In genomic region chr5:38858015-38858721, GRCm38 (mm10) we compare ENCODE assay signal across 21 mouse cellular contexts. TPM values are rescaled to one million over a fixed set of nuclear protein-coding genes. Genes with fewer than 3 reads are reported as not detected.
DNase-seq lines count a peak whose midpoint lies in the region; ATAC-seq and TF ChIP-seq lines count a peak whose summit lies in the region.
"Had no signal": no experiment of that assay in that cellular context is flagged by ENCODE, and none has a peak within 500 bp of the region (broad histone marks: within the 10 kb centered on the region; RNA-seq: fewer than 3 reads in every experiment).

No protein-coding gene starts in this region.

- no peak overlapping the region for H3K4me3 ChIP-seq in heart, embryonic 11.5 days (ENCODE audit: low read depth, low read length)
- no peak overlapping the region for H3K4me3 ChIP-seq in embryonic facial prominence, embryonic 13.5 days
- H3K4me3 ChIP-seq in intestine, postnatal 0 days (ENCODE audit: low read depth, low read length), result no peak overlapping the region
- H3K4me3 ChIP-seq in neural tube, embryonic 15.5 days (replicated peaks), result no peak overlapping the region
- H3K4me3 ChIP-seq: erythroblast, embryonic 14.5 days; heart, embryonic 12.5 days; hindbrain, embryonic 13.5 days; left cerebral cortex, adult 2 months; neural tube, embryonic 13.5 days had no signal

- no peaks in the 10 kb centered on the region for H3K27me3 ChIP-seq in heart, embryonic 11.5 days (ENCODE audit: control insufficient read depth, insufficient read depth, low read length)
- H3K27me3 ChIP-seq in embryonic facial prominence, embryonic 13.5 days, result no peaks in the 10 kb centered on the region
- H3K27me3 ChIP-seq in intestine, postnatal 0 days (replicated peaks; ENCODE audit: control insufficient read depth, insufficient read depth, low read length), result no peaks in the 10 kb centered on the region
- H3K27me3 ChIP-seq in neural tube, embryonic 15.5 days (replicated peaks), result no peaks in the 10 kb centered on the region
- H3K27me3 ChIP-seq: heart, embryonic 12.5 days; hindbrain, embryonic 13.5 days; neural tube, embryonic 13.5 days had no signal

- peak; percentile 5; the same call in 1 of the 2 replicates for TF ChIP-seq CTCF in intestine, postnatal 0 days (IDR thresholded peaks at IDR 0.05; ENCODE audit: low read depth)

- H3K9me3 ChIP-seq in heart, embryonic 11.5 days (replicated peaks; ENCODE audit: control insufficient read depth, low read length), result no peaks in the 10 kb centered on the region
- H3K9me3 ChIP-seq in embryonic facial prominence, embryonic 13.5 days, result no peaks in the 10 kb centered on the region
- H3K9me3 ChIP-seq in intestine, postnatal 0 days (ENCODE audit: control insufficient read depth), result no peaks in the 10 kb centered on the region
- no peaks in the 10 kb centered on the region for H3K9me3 ChIP-seq in neural tube, embryonic 15.5 days (replicated peaks)
- H3K9me3 ChIP-seq: heart, embryonic 12.5 days; hindbrain, embryonic 13.5 days; neural tube, embryonic 13.5 days had no signal

- no peaks in the 10 kb centered on the region for H3K36me3 ChIP-seq in heart, embryonic 11.5 days (ENCODE audit: control insufficient read depth, insufficient read depth, low read length)
- no peaks in the 10 kb centered on the region for H3K36me3 ChIP-seq in embryonic facial prominence, embryonic 13.5 days
- H3K36me3 ChIP-seq in intestine, postnatal 0 days (ENCODE audit: control insufficient read depth, insufficient read depth), result no peaks in the 10 kb centered on the region
- H3K36me3 ChIP-seq in neural tube, embryonic 15.5 days, result no peaks in the 10 kb centered on the region
- H3K36me3 ChIP-seq: G1E; heart, embryonic 12.5 days; hindbrain, embryonic 13.5 days; neural tube, embryonic 13.5 days had no signal

- DNase-seq in heart, adult 9 months (ENCODE audit: low spot score in 2 of 2), result no peak
- DNase-seq in 416B (ENCODE audit: low read depth), result peak; percentile 91
- no peak for DNase-seq in cerebellum, postnatal 36 days
- DNase-seq in urinary bladder, postnatal 36 days (ENCODE audit: low spot score in 2 of 2), result no peak
- DNase-seq: cerebellum, adult 8-10 months; right cerebral cortex, adult 18-20 months; thymus, postnatal 14 days had no signal

- no peak overlapping the region for H3K4me2 ChIP-seq in heart, embryonic 11.5 days
- H3K4me2 ChIP-seq in embryonic facial prominence, embryonic 13.5 days, result no peak overlapping the region
- H3K4me2 ChIP-seq in intestine, postnatal 0 days (replicated peaks; ENCODE audit: low read depth), result no peak overlapping the region
- H3K4me2 ChIP-seq in neural tube, embryonic 15.5 days, result no peak overlapping the region
- H3K4me2 ChIP-seq: heart, embryonic 12.5 days; hindbrain, embryonic 13.5 days; liver, embryonic 11.5 days; neural tube, embryonic 13.5 days had no signal

- 0 out of 2 replicates have a peak, but pooled peaks have one; percentile 31 for ATAC-seq in heart, embryonic 11.5 days (replicated peaks; ENCODE audit: insufficient number of reproducible peaks, low FRiP score, low TSS enrichment)
- peak; percentile 65 for ATAC-seq in embryonic facial prominence, embryonic 13.5 days (ENCODE audit: insufficient number of reproducible peaks, insufficient read depth, low FRiP score, low TSS enrichment, low read depth)
- 0 out of 2 replicates have a peak, but pooled peaks have one; percentile 13 for ATAC-seq in intestine, postnatal 0 days
- ATAC-seq in neural tube, embryonic 15.5 days (ENCODE audit: low FRiP score), result no peak
- ATAC-seq: midbrain, embryonic 16.5 days had no signal

- no peak overlapping the region for H3K27ac ChIP-seq in heart, embryonic 11.5 days (ENCODE audit: low read depth, low read length)
- no peak overlapping the region for H3K27ac ChIP-seq in embryonic facial prominence, embryonic 13.5 days
- no peak overlapping the region for H3K27ac ChIP-seq in intestine, postnatal 0 days (ENCODE audit: low read depth, low read length)
- H3K27ac ChIP-seq in neural tube, embryonic 15.5 days (replicated peaks), result no peak overlapping the region
- H3K27ac ChIP-seq: hindbrain, embryonic 13.5 days; left cerebral cortex, adult 2 months; neural tube, embryonic 13.5 days had no signal

- H3K9ac ChIP-seq in heart, embryonic 11.5 days (ENCODE audit: low read depth, low read length), result no peak overlapping the region
- no peak overlapping the region for H3K9ac ChIP-seq in embryonic facial prominence, embryonic 13.5 days
- no peak overlapping the region for H3K9ac ChIP-seq in intestine, postnatal 0 days (ENCODE audit: low read depth, low read length)
- H3K9ac ChIP-seq in neural tube, embryonic 15.5 days (replicated peaks), result no peak overlapping the region
- H3K9ac ChIP-seq: heart, embryonic 12.5 days; hindbrain, embryonic 13.5 days; neural tube, embryonic 13.5 days had no signal

- WGBS in heart, embryonic 11.5 days (ENCODE audit: insufficient replicate concordance), result 47% methylated on average over 4 of the region's 4 CpGs
- WGBS in embryonic facial prominence, embryonic 13.5 days, result 24% methylated on average over 4 of the region's 4 CpGs
- WGBS in intestine, postnatal 0 days, result 43% methylated on average over 4 of the region's 4 CpGs
- 66% methylated on average over 4 of the region's 4 CpGs for WGBS in neural tube, embryonic 15.5 days

- H3K4me1 ChIP-seq in heart, embryonic 11.5 days (ENCODE audit: control insufficient read depth, insufficient read depth, low read length), result no peaks in the 10 kb centered on the region
- peaks cover 14% of the 10 kb centered on the region for H3K4me1 ChIP-seq in embryonic facial prominence, embryonic 13.5 days
- no peaks in the 10 kb centered on the region for H3K4me1 ChIP-seq in intestine, postnatal 0 days (replicated peaks; ENCODE audit: control insufficient read depth, insufficient read depth, low read length)
- H3K4me1 ChIP-seq in neural tube, embryonic 15.5 days, result peaks cover 5% of the 10 kb centered on the region; the same call in 1 of the 2 replicates
- H3K4me1 ChIP-seq: heart, embryonic 12.5 days had no signal

RNA-seq across cellular contexts. Expression of gene Clnk, which starts 18.4 kb away (rescaled TPM):
- polyA plus RNA-seq in heart, embryonic 11.5 days (2014; fragmentation: Nextera tagmentation; extraction: Ambion mirVana), result not detected in 2 replicates
- polyA plus RNA-seq in embryonic facial prominence, embryonic 13.5 days (2015; fragmentation: Nextera tagmentation; extraction: Ambion mirVana), result not detected in 2 replicates
- polyA plus RNA-seq in intestine, postnatal 0 days (2015; fragmentation: Nextera tagmentation; extraction: Ambion mirVana), result 0.13 and 0.39 TPM in 2 replicates
- 0.17 and 0.86 TPM in 2 replicates for polyA plus RNA-seq in neural tube, embryonic 15.5 days (2015; fragmentation: Nextera tagmentation; extraction: Ambion mirVana)
- polyA plus RNA-seq: C2C12; erythroblast, embryonic 14.5 days; G1E; heart, embryonic 12.5 days; lung, embryonic 16.5 days; neural tube, embryonic 13.5 days had no signal
